Comparison of ENCODE assay signal across 19 mouse cellular contexts in the genomic region with DNA sequence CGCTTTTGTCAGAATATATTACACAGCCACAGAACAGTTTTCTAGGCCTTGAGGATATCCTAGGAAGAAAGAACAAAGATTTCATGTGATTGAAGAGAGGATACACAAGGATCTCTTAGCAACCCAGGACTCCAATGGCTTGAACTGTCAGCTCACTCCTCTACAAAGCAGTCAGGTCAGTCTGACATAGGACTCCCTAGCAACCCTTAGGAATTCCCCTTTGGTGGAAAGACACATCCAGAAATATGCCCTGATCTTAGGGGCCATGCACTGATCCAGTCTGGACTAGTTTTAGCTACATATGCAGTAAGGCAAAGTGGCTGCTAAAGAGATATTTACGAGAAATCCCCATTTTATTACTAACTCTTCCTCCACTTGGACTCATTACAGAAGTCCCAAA.
"Had no signal": no experiment of that assay in that cellular context is flagged by ENCODE, and none has a peak within 500 bp of the region (broad histone marks: within the 10 kb centered on the region; RNA-seq: fewer than 3 reads in every experiment).

No protein-coding gene starts in this region.

- H3K27me3 ChIP-seq: limb, embryonic 12.5 days; limb, embryonic 15.5 days; midbrain, embryonic 12.5 days; stomach, embryonic 15.5 days had no signal

- ATAC-seq: liver, postnatal 0 days; lung, postnatal 0 days had no signal

- H3K27ac ChIP-seq: limb, embryonic 12.5 days; limb, embryonic 15.5 days; liver, embryonic 14.5 days; macrophage; midbrain, embryonic 12.5 days; stomach, embryonic 15.5 days had no signal

- H3K4me1 ChIP-seq: limb, embryonic 12.5 days; limb, embryonic 15.5 days; midbrain, embryonic 12.5 days; stomach, embryonic 15.5 days had no signal

- H3K36me3 ChIP-seq: limb, embryonic 12.5 days; limb, embryonic 15.5 days; midbrain, embryonic 12.5 days; stomach, embryonic 15.5 days had no signal

- H3K9me3 ChIP-seq: limb, embryonic 12.5 days; limb, embryonic 15.5 days; midbrain, embryonic 12.5 days; stomach, embryonic 15.5 days had no signal

- DNase-seq: kidney, adult 18-20 months; kidney, adult 9 months; kidney, postnatal 14 days; kidney, postnatal 4 days; left cerebral cortex, postnatal 4 days; liver, postnatal 0 days; lung, embryonic 14.5 days; retina, postnatal 1 day; right cerebral cortex, postnatal 25 days; spleen, adult 18-20 months; thymus, postnatal 25 days had no signal

- H3K4me3 ChIP-seq: limb, embryonic 12.5 days; limb, embryonic 15.5 days; midbrain, embryonic 12.5 days; stomach, embryonic 15.5 days had no signal

- H3K9ac ChIP-seq: limb, embryonic 12.5 days; limb, embryonic 15.5 days; liver, embryonic 14.5 days; liver, postnatal 0 days; lung, embryonic 14.5 days; midbrain, embryonic 12.5 days; stomach, embryonic 15.5 days had no signal

- H3K4me2 ChIP-seq: limb, embryonic 12.5 days; limb, embryonic 15.5 days; liver, embryonic 11.5 days; lung, embryonic 14.5 days; midbrain, embryonic 12.5 days; stomach, embryonic 15.5 days had no signal
